ENCODE assay signal across 17 mouse cellular contexts in the genomic region with DNA sequence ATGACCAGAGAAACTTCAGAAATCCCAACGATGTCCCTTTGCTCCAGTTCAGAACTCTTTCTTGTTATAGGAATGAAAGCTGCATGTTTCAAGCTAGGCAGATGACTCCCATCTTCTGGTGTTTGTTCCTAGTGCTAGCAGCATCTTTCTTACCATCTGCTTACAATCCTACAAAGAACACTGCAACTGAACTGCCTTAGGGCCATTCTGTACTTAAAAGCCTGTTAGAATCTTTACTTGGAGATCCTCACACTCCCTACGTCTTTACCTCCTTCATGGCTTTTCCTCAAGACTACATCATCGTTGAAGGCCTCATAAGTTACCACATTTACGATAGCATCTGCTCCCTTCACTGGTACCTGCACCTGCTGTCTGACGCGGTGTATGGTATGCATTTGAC.
"Had no signal": no experiment of that assay in that cellular context is flagged by ENCODE, and none has a peak within 500 bp of the region (broad histone marks: within the 10 kb centered on the region; RNA-seq: fewer than 3 reads in every experiment).

No protein-coding gene starts in this region.

- H3K27ac ChIP-seq: lung, embryonic 15.5 days; macrophage; midbrain, embryonic 13.5 days; midbrain, embryonic 15.5 days; neural tube, embryonic 12.5 days; stomach, embryonic 15.5 days; stomach, postnatal 0 days had no signal

- H3K36me3 ChIP-seq: lung, embryonic 15.5 days; midbrain, embryonic 13.5 days; midbrain, embryonic 15.5 days; neural tube, embryonic 12.5 days; stomach, embryonic 15.5 days had no signal

- H3K27me3 ChIP-seq: lung, embryonic 15.5 days; megakaryocyte, embryonic 14.5 days; midbrain, embryonic 13.5 days; midbrain, embryonic 15.5 days; neural tube, embryonic 12.5 days; stomach, embryonic 15.5 days had no signal

- H3K4me1 ChIP-seq: lung, embryonic 15.5 days; midbrain, embryonic 13.5 days; midbrain, embryonic 15.5 days; neural tube, embryonic 12.5 days; stomach, embryonic 15.5 days had no signal

- ATAC-seq: liver, postnatal 0 days; lung, postnatal 0 days; midbrain, embryonic 13.5 days; midbrain, embryonic 15.5 days had no signal

- H3K4me2 ChIP-seq: lung, embryonic 15.5 days; midbrain, embryonic 11.5 days; midbrain, embryonic 13.5 days; midbrain, embryonic 15.5 days; neural tube, embryonic 12.5 days; stomach, embryonic 15.5 days had no signal

- H3K9ac ChIP-seq: liver, postnatal 0 days; lung, embryonic 15.5 days; midbrain, embryonic 13.5 days; midbrain, embryonic 15.5 days; neural tube, embryonic 12.5 days; stomach, embryonic 15.5 days had no signal

- DNase-seq: liver, postnatal 0 days; lung, adult 2 months; lung, postnatal 14 days; lung, postnatal 36 days; right cerebral cortex, postnatal 14 days; thymus, adult 18-20 months; thymus, postnatal 36 days had no signal

- H3K9me3 ChIP-seq: lung, embryonic 15.5 days; megakaryocyte, embryonic 14.5 days; midbrain, embryonic 13.5 days; midbrain, embryonic 15.5 days; neural tube, embryonic 12.5 days; stomach, embryonic 15.5 days had no signal

- H3K4me3 ChIP-seq: lung, embryonic 15.5 days; megakaryocyte, embryonic 14.5 days; midbrain, embryonic 13.5 days; midbrain, embryonic 15.5 days; neural tube, embryonic 12.5 days; stomach, embryonic 15.5 days had no signal
